Mouse (Mus musculus): ENCODE measurements around the gene Agfg2.
"Not testable (repeated sequence)": the region's sequence is repeated elsewhere in the genome, so short reads cannot be mapped to it uniquely, and the experiment has no call there.

The Agfg2 gene

GRCm38 (mm10) chr5:137684294-137685123 is at the start of gene Agfg2:
Gene Agfg2 (minus strand): TSS chr5:137684726.
- DNase-seq (ENCODE audit: low spot score) = peak; percentile 97

- DNase-seq (ENCODE audit: low spot score) = no peak
Observed at GRCm38 (mm10) chr5:137733638-137734288, 49.2 kb upstream of the Agfg2 start.

GRCm38 (mm10) chr5:137726767-137727166 is 42.2 kb upstream of the Agfg2 start:
- DNase-seq (ENCODE audit: low spot score) = no peak

GRCm38 (mm10) chr5:137723840-137724239 is 39.3 kb upstream of the Agfg2 start:
- DNase-seq (ENCODE audit: low spot score) = no peak

- DNase-seq (ENCODE audit: low spot score) = not testable (repeated sequence)
Observed at GRCm38 (mm10) chr5:137720558-137721164, 36.1 kb upstream of the Agfg2 start.

GRCm38 (mm10) chr5:137719088-137719487 is 34.6 kb upstream of the Agfg2 start:
- no peak for DNase-seq (ENCODE audit: low spot score)

GRCm38 (mm10) chr5:137718020-137718790 is 33.7 kb upstream of the Agfg2 start:
- no peak for DNase-seq (ENCODE audit: low spot score)

GRCm38 (mm10) chr5:137715685-137716084 is 31.2 kb upstream of the Agfg2 start:
- no peak for DNase-seq (ENCODE audit: low spot score)

- no peak for DNase-seq (ENCODE audit: low spot score)
Observed at GRCm38 (mm10) chr5:137713454-137713853, 28.9 kb upstream of the Agfg2 start.

GRCm38 (mm10) chr5:137706913-137707633 is 22.5 kb upstream of the Agfg2 start:
- DNase-seq (ENCODE audit: low spot score) = no peak

GRCm38 (mm10) chr5:137705242-137705641 is 20.7 kb upstream of the Agfg2 start:
- DNase-seq (ENCODE audit: low spot score) = no peak

- DNase-seq (ENCODE audit: low spot score) = no peak
Observed at GRCm38 (mm10) chr5:137699850-137700249, 15.3 kb upstream of the Agfg2 start.

- DNase-seq (ENCODE audit: low spot score) = no peak
Observed at GRCm38 (mm10) chr5:137699080-137699479, 14.6 kb upstream of the Agfg2 start.

GRCm38 (mm10) chr5:137695930-137696329 is 11.4 kb upstream of the Agfg2 start:
- DNase-seq (ENCODE audit: low spot score) = no peak

GRCm38 (mm10) chr5:137694796-137695195 is 10.3 kb upstream of the Agfg2 start:
- peak; percentile 50 for DNase-seq (ENCODE audit: low spot score)

- no peak for DNase-seq (ENCODE audit: low spot score)
Observed at GRCm38 (mm10) chr5:137691881-137692280, 7.4 kb upstream of the Agfg2 start.

GRCm38 (mm10) chr5:137690531-137690930 is 6.0 kb upstream of the Agfg2 start:
- peak; percentile 74 for DNase-seq (ENCODE audit: low spot score)

- DNase-seq (ENCODE audit: low spot score) = no peak
Observed at GRCm38 (mm10) chr5:137689974-137690373, 5.4 kb upstream of the Agfg2 start.

- no peak for DNase-seq (ENCODE audit: low spot score)
Observed at GRCm38 (mm10) chr5:137686127-137686790, 1.7 kb upstream of the Agfg2 start.

GRCm38 (mm10) chr5:137685653-137686052 is 1.1 kb upstream of the Agfg2 start:
- no peak for DNase-seq (ENCODE audit: low spot score)
